Mouse (Mus musculus) intestine, postnatal 0 days (tissue): ENCODE data around the gene Gm49361. TPM values are rescaled to one million over a fixed set of nuclear protein-coding genes. Genes with fewer than 3 reads are reported as not detected.

Experiments
- ATAC-seq: fragments of 200-750 bp; cut with Nextera tagmentation; 2 replicates; pipeline ENCODE4 v1.8.0; 2017; ENCODE audit warnings: mild to moderate bottlenecking, moderate TSS enrichment, moderate library complexity
- H3K27ac ChIP-seq: fragments of 300-500 bp; sonication (generic); 2 replicates; pipeline ENCODE4 v1.5.1; 2014; ENCODE audit warnings: mild to moderate bottlenecking, low read depth, low read length, moderate library complexity
- H3K27me3 ChIP-seq: fragments of 300-500 bp; sonication (generic); replicated peaks from 2 replicates; pipeline ENCODE4 v1.6.1; 2014; ENCODE audit warnings: low read length, mixed read lengths; ENCODE audit not compliant: control insufficient read depth, insufficient read depth
- H3K36me3 ChIP-seq: fragments of 300-500 bp; sonication (generic); 2 replicates; pipeline ENCODE4 v1.6.1; 2014; ENCODE audit warnings: mild to moderate bottlenecking, moderate library complexity; ENCODE audit not compliant: control insufficient read depth, insufficient read depth
- H3K4me1 ChIP-seq: fragments of 300-500 bp; sonication (generic); replicated peaks from 2 replicates; pipeline ENCODE4 v1.6.1; 2014; ENCODE audit warnings: antibody characterized with exemption, low read length, mixed read lengths; ENCODE audit not compliant: control insufficient read depth, insufficient read depth
- H3K4me2 ChIP-seq: fragments of 300-500 bp; sonication (generic); replicated peaks from 2 replicates; pipeline ENCODE4 v1.6.1; 2014; ENCODE audit warnings: low read depth, mild to moderate bottlenecking, moderate library complexity
- H3K4me3 ChIP-seq: fragments of 300-500 bp; sonication (generic); 2 replicates; pipeline ENCODE4 v1.5.1; 2014; ENCODE audit warnings: low read depth, low read length
- H3K9ac ChIP-seq: fragments of 300-500 bp; sonication (generic); 2 replicates; pipeline ENCODE4 v1.6.1; 2014; ENCODE audit warnings: mild to moderate bottlenecking, low read depth, low read length
- H3K9me3 ChIP-seq: fragments of 300-500 bp; sonication (generic); 2 replicates; pipeline ENCODE4 v1.6.1; 2016; ENCODE audit warnings: mixed run types; ENCODE audit not compliant: control insufficient read depth
- CTCF ChIP-seq: sonication (generic); IDR thresholded peaks from 2 replicates; pipeline ENCODE4 v1.5.1; 2016; ENCODE audit warnings: low read depth, mild to moderate bottlenecking, control low read depth, antibody characterized with exemption, moderate library complexity
- WGBS: fragments of 180-500 bp; shearing (Covaris S2); extraction: QIAGEN DNeasy Blood & Tissue Kit; methylation state at CpG from one replicate; pipeline ENCODE4 v1.1.7; 2014; 5-methylcytosine and 5-hydroxymethylcytosine counted together
- polyA plus RNA-seq: library from polyadenylated mRNA; unstranded; fragments of >200 nt; fragmentation: Nextera tagmentation; extraction: Ambion mirVana; gene quantifications from 2 replicates; pipeline ENCODE4 v1.2.1, GENCODE M21; 2015

Gene Gm49361
- polyA plus RNA-seq, 1 experiment from 2014 or later, result not detected

DNA sequence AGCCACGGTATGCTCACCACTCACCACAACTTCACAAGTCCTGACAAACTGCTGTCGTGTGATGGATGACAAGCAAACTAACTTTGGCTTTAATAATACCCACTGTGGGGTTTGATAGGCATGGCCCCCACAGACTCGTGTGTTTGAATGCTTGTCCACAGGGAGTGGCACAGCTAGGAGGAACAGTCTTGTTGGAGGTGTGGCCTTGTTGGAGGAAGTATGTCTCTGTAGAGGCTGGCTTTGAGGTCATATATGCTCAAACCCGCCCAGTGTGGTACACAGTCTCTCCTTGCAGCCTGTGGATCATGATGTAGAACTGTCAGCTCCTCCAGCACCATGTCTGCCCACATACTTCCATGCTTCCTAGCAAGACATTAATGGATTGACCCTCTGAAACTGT is 27.7 kb downstream of the Gm49361 start:
- H3K36me3 ChIP-seq, result peaks cover 14% of the 10 kb centered on the region; the same call in 1 of the 2 replicates
- no peak for TF ChIP-seq CTCF
- no peak overlapping the region for H3K4me2 ChIP-seq
- no peak overlapping the region for H3K27ac ChIP-seq
- H3K4me3 ChIP-seq, result no peak overlapping the region
- no peak overlapping the region for H3K9ac ChIP-seq
- 0 out of 2 replicates have a peak, but pooled peaks cover 5% of the 10 kb centered on the region for H3K4me1 ChIP-seq
- H3K27me3 ChIP-seq, result no peaks in the 10 kb centered on the region
- no peaks in the 10 kb centered on the region for H3K9me3 ChIP-seq
- ATAC-seq, result no peak
- 76% methylated on average over 4 of the region's 4 CpGs for WGBS

DNA sequence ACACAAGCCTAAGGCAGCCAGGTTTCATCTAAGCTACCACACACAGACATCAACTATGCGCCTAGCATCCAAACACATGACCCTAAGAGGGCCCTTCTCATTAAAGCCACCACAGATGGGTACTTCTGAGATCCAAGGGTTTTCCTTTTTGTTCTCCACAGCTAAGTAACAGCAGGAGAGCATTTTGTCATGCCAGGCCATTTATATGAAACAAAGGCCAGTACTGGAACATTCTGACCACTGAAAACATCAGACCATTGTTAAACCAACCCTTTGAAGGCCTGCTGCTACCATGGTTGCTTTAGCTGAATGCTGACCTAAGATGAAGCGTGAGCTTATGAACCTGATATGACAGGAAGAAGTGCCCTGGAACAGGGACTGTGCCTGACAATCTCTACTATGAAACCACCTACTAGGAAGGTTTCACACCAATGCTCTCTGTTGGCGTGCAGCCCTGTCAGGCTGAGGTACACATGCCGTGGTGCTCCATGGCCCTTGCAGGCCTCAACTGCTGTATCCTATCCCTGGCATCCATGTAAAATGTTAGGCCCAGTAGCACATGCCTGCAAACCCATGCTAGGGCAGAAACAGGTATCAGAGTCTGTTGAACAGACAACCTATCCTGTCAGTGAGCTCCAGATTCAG is 29.2 kb downstream of the Gm49361 start:
- WGBS, result 91% methylated on average over 4 of the region's 4 CpGs
- Histone ChIP-seq H3K9ac (no peak overlapping the region), H3K4me1 (0 out of 2 replicates have a peak, but pooled peaks cover 6% of the 10 kb centered on the region)

DNA sequence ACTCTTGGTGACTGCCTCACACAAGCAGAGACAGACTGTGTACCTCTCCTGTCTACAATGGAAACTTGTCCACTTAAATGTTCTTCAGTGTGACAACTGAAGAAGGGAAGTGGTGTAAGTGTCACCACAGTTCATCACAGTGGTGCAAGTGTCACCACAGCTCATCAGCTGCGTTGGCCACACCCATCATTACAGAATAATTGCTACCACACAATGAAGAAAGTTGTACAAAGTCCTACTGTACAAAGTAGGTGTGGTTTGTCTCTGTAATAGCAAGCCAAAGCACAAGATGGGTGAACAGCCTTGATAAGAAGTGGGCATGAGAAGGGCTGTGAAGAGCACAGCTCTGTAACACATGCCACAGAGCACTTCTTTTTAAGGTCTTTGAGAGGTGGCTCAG is 33.0 kb downstream of the Gm49361 start:
- peak; percentile 80 for ATAC-seq
- TF ChIP-seq CTCF, result no peak
- no peak overlapping the region; the same call in 1 of the 2 replicates for H3K27ac ChIP-seq

More for the DNA sequence above, 29.2 kb downstream of the Gm49361 start:
- Histone ChIP-seq H3K4me3 (no peak overlapping the region), H3K27ac (no peak overlapping the region), H3K4me2 (no peak overlapping the region), H3K9me3 (no peaks in the 10 kb centered on the region), H3K36me3 (0 out of 2 replicates have a peak, but pooled peaks cover 6% of the 10 kb centered on the region), H3K27me3 (no peaks in the 10 kb centered on the region)
- ATAC-seq, result no peak
- no peak for TF ChIP-seq CTCF

DNA sequence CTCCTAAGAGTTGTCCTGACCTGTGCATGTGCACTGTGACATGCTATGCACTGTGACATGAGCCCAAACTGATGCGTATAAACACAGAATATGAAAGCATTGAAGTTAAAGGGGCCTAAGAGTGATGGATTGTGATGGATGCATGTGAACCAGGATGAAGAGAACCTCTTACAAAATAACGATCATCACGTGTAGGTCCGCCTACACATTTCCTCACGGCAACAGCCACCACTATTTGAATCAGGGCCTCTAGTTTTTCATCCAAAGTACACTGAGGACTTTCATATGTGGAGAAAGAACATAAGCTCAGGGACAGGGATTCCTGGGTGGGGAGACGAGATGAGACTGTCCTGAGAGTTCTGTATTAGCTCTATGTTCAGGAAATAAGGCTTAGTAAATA is 34.8 kb downstream of the Gm49361 start:
- ATAC-seq, result no peak
- Histone ChIP-seq H3K36me3 (no peaks in the 10 kb centered on the region), H3K9ac (no peak overlapping the region), H3K9me3 (no peaks in the 10 kb centered on the region), H3K27ac (no peak overlapping the region), H3K4me3 (no peak overlapping the region), H3K4me2 (no peak overlapping the region), H3K4me1 (peaks cover 17% of the 10 kb centered on the region; the same call in 1 of the 2 replicates), H3K27me3 (no peaks in the 10 kb centered on the region)
- no peak for TF ChIP-seq CTCF
- 79% methylated on average over 6 of the region's 6 CpGs for WGBS

More for the DNA sequence above, 33.0 kb downstream of the Gm49361 start:
- Histone ChIP-seq H3K9me3 (no peaks in the 10 kb centered on the region), H3K4me3 (no peak overlapping the region), H3K36me3 (0 out of 2 replicates have a peak, but pooled peaks cover 2% of the 10 kb centered on the region), H3K9ac (no peak overlapping the region), H3K4me1 (peaks cover 12% of the 10 kb centered on the region; the same call in 1 of the 2 replicates), H3K27me3 (no peaks in the 10 kb centered on the region), H3K4me2 (no peak overlapping the region)
- WGBS, result 51% methylated on average over 1 of the region's 1 CpGs

DNA sequence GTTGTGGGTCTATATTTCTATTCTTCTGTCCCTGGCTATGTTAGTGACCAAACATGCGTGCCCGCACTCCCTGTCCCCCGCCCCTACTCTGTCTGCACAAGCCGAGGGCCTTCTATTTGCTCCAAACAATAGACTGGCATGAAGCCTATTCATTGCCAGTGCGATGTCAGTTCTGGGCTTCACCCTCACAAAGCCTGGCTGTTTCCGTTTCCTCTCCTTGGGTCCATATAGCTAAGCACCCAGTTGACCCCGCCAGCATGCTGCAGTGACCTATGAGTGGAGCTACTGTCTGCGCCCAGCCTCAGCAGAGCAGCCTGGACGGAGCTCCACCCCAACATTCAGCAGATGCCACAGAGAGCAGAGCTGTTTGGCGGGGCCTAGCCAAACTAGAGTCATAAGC is 36.7 kb downstream of the Gm49361 start:
- H3K4me2 ChIP-seq, result no peak overlapping the region
- no peaks in the 10 kb centered on the region for H3K9me3 ChIP-seq
- no peak overlapping the region for H3K27ac ChIP-seq
- peaks cover 4% of the 10 kb centered on the region; the same call in 1 of the 2 replicates for H3K36me3 ChIP-seq
- WGBS, result 70% methylated on average over 10 of the region's 10 CpGs
- peaks cover 17% of the 10 kb centered on the region; the same call in 1 of the 2 replicates for H3K4me1 ChIP-seq
- no peak for TF ChIP-seq CTCF
- H3K9ac ChIP-seq, result no peak overlapping the region
- ATAC-seq, result no peak
- H3K4me3 ChIP-seq, result no peak overlapping the region
- H3K27me3 ChIP-seq, result no peaks in the 10 kb centered on the region

DNA sequence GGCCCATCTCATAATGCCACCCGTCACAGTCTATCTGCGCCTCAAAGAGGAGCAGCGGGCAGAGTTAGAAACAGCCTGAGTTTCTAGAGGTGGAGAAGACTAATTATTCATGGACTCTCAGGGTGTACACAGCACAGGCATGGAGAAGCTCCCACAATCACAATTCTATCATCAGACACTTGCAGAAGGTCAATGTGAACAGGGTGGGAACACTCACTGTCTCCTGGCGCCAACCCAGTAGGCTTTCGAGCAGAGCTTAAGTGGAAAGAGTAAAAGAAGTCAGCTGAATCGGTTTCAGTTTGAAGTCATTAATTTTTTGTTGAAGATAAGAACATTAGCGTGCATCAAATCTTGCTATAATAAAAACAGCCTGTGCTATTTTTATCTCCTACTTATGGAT is 37.3 kb downstream of the Gm49361 start:
- Histone ChIP-seq H3K9ac (no peak overlapping the region), H3K4me1 (peaks cover 16% of the 10 kb centered on the region; the same call in 1 of the 2 replicates), H3K9me3 (no peaks in the 10 kb centered on the region), H3K4me3 (no peak overlapping the region), H3K27me3 (no peaks in the 10 kb centered on the region), H3K27ac (no peak overlapping the region), H3K36me3 (peaks cover 4% of the 10 kb centered on the region; the same call in 1 of the 2 replicates), H3K4me2 (no peak overlapping the region)
- no peak for ATAC-seq
- WGBS, result 68% methylated on average over 7 of the region's 7 CpGs
- TF ChIP-seq CTCF, result no peak
